Mouse (Mus musculus): ENCODE results near the gene Trim47. TPM values are rescaled to one million over a fixed set of nuclear protein-coding genes. Genes with fewer than 3 reads are reported as not detected.
A peak's percentile ranks its signal among the peaks of the same experiment; 100 is the strongest.

Trim47 gene
- polyA plus RNA-seq (2014; fragmentation: Nextera tagmentation; extraction: Ambion mirVana), result 5.2 and 5.3 TPM in 2 replicates

DNA sequence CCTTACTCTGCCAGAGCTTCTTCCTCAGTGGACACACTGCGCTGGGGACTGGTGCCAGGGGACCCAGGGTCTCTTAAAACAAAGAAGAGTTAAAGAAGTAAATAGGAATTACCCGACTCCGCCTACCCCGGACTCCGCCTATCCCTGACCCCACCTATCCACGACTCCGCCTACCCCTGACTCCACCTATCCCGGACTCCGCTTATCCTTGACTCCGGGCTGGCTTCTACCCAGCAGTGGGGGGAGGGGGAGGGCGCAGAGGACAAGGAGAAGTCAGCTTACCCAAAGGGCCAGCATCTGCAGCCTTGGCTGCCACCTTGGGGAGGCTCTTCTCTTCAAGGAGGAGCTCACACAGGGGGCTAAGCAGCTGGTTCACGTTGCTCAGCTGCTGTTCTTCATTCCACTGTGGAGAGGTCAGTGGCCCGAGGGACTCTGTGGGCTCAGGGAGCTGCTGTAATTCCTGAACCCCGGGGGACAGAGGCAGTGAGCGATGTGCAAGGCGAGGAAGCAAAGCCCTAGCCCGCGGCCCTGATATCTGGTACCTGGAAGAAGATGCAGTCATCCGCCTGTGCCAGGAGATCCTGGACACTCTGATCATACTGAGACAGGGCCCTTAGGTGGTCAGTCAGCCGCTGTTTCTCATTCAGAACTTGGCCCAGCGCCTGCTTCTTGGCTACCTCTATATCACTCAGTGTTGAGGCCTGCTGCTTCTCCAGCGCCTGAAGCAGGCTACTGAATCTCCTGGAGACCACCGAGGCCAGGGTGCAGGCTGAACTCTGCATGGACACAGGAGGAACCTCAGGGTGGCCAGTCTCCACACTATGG, at the start of gene Trim47:
Gene Trim47 (minus strand): TSS at position 55 of the 825 bp plus-strand sequence.
- Histone ChIP-seq H3K36me3 (ENCODE audit: control insufficient read depth, insufficient read depth, low read length) (peaks cover 8% of the 10 kb centered on the region), H3K4me1 (ENCODE audit: control insufficient read depth, insufficient read depth, low read length) (peaks cover 10% of the 10 kb centered on the region; the same call in 1 of the 2 replicates), H3K4me3 (replicated peaks; ENCODE audit: low read depth, low read length) (no peak within 1 kb of the TSS), H3K27me3 (ENCODE audit: control insufficient read depth, insufficient read depth, low read length) (no peaks in the 10 kb centered on the region), H3K9ac (replicated peaks; ENCODE audit: low read length) (no peak within 1 kb of the TSS; the same call in 1 of the 2 replicates), H3K27ac (replicated peaks; ENCODE audit: low read depth, low read length) (no peak within 1 kb of the TSS), H3K4me2 (ENCODE audit: low read length) (peak within 1 kb of the TSS; percentile 17; the same call in 1 of the 2 replicates), H3K9me3 (ENCODE audit: control insufficient read depth, low read length) (no peaks in the 10 kb centered on the region)
- ATAC-seq (ENCODE audit: low FRiP score, low TSS enrichment) (no peak), DNase-seq (peak; percentile 34)
- 28% methylated on average over 23 of the region's 23 CpGs for WGBS

DNA sequence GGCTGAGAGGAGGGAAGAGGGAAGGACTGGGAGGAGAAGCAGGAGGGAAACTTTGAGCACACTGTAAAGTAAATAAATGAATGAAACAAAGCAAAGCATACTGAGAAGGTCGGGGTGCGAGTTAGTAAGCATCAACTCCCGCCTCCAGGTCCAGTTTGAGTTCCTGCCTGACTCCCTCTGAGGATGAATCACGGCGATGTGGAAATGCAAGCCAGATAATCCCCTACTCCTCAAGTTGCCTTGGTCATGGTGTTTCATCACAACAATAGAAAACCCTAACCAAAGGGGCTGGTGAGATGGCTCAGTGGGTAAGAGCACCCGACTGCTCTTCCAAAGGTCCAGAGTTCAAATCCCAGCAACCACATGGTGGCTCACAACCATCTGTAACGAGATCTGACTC, 49.0 kb upstream of the Trim47 start:
- H3K4me2 ChIP-seq (ENCODE audit: low read length), result no peak overlapping the region
- H3K27ac ChIP-seq (replicated peaks; ENCODE audit: low read depth, low read length), result no peak overlapping the region
- ATAC-seq (ENCODE audit: low FRiP score, low TSS enrichment) (no peak), DNase-seq (no peak)
- no peak overlapping the region for H3K4me3 ChIP-seq (replicated peaks; ENCODE audit: low read depth, low read length)
- H3K9ac ChIP-seq (replicated peaks; ENCODE audit: low read length), result no peak overlapping the region
- H3K4me1 ChIP-seq (ENCODE audit: control insufficient read depth, insufficient read depth, low read length), result no peaks in the 10 kb centered on the region
- 78% methylated on average over 7 of the region's 7 CpGs for WGBS
- no peaks in the 10 kb centered on the region for H3K9me3 ChIP-seq (ENCODE audit: control insufficient read depth, low read length)
- H3K36me3 ChIP-seq (ENCODE audit: control insufficient read depth, insufficient read depth, low read length), result peaks cover 94% of the 10 kb centered on the region
- H3K27me3 ChIP-seq (ENCODE audit: control insufficient read depth, insufficient read depth, low read length), result no peaks in the 10 kb centered on the region

DNA sequence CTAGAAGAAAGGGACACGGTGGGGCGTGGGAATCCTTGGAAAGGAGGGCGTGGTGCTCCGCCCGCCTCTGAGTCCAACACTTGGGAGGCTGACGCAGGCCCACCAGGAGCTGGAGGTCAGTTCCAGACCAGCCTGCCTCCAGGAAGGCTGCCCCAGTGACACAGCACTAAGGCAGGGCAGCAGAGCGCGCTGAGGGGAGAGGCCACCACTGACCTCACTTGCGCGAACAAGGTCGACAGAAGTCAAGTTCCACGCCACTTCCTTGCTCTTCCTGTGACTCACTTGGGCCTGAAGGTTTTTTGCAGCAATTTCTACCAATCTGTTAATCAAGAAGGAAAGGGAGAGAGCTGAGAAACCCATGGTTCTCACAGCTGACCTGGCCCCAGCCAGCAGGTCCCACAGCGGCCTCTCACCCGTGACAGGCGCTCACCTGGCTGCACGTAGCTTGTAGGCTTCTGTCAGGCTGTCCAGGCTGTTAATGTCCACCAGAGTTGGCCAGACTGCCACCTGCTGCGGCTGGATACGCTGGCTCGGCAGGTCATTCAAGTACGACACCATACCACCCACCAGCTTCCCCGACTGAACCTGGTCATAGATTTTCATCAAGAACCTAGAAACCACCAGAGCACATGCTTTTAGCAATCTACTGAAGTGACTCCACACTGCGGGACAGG, 47.9 kb upstream of the Trim47 start:
- Histone ChIP-seq H3K4me2 (ENCODE audit: low read length) (no peak overlapping the region), H3K4me1 (ENCODE audit: control insufficient read depth, insufficient read depth, low read length) (no peaks in the 10 kb centered on the region), H3K36me3 (ENCODE audit: control insufficient read depth, insufficient read depth, low read length) (peaks cover 84% of the 10 kb centered on the region), H3K27me3 (ENCODE audit: control insufficient read depth, insufficient read depth, low read length) (no peaks in the 10 kb centered on the region), H3K27ac (replicated peaks; ENCODE audit: low read depth, low read length) (no peak overlapping the region), H3K9me3 (ENCODE audit: control insufficient read depth, low read length) (no peaks in the 10 kb centered on the region), H3K4me3 (replicated peaks; ENCODE audit: low read depth, low read length) (no peak overlapping the region), H3K9ac (replicated peaks; ENCODE audit: low read length) (no peak overlapping the region)
- 88% methylated on average over 22 of the region's 22 CpGs for WGBS
- DNase-seq (no peak), ATAC-seq (ENCODE audit: low FRiP score, low TSS enrichment) (no peak)

DNA sequence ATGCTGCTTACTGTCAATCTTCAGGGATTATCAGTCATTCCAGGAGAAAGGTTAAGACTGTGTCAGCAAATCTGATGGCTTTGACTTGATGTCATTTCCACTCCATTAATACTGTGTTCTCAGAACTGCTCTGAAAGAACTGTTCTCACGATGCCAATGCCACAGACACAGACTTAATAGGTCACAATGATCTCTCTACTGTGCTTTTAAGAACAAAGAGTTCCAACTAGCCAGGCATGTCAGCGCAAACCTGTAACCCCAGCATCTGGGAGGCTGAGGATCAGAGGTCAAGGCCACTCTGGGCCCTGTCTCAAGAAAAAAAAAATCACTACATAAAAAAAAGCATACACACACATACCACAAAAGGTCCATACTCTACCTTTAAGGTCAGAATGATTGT, 44.9 kb upstream of the Trim47 start:
- H3K9ac ChIP-seq (replicated peaks; ENCODE audit: low read length), result no peak overlapping the region
- DNase-seq (no peak), ATAC-seq (ENCODE audit: low FRiP score, low TSS enrichment) (no peak)
- H3K27ac ChIP-seq (replicated peaks; ENCODE audit: low read depth, low read length), result no peak overlapping the region
- H3K4me2 ChIP-seq (ENCODE audit: low read length), result no peak overlapping the region
- peaks cover 57% of the 10 kb centered on the region for H3K36me3 ChIP-seq (ENCODE audit: control insufficient read depth, insufficient read depth, low read length)
- H3K4me1 ChIP-seq (ENCODE audit: control insufficient read depth, insufficient read depth, low read length), result peaks cover 2% of the 10 kb centered on the region
- no peak overlapping the region for H3K4me3 ChIP-seq (replicated peaks; ENCODE audit: low read depth, low read length)
- no peaks in the 10 kb centered on the region for H3K9me3 ChIP-seq (ENCODE audit: control insufficient read depth, low read length)
- H3K27me3 ChIP-seq (ENCODE audit: control insufficient read depth, insufficient read depth, low read length), result no peaks in the 10 kb centered on the region
- WGBS, result 82% methylated on average over 2 of the region's 2 CpGs

DNA sequence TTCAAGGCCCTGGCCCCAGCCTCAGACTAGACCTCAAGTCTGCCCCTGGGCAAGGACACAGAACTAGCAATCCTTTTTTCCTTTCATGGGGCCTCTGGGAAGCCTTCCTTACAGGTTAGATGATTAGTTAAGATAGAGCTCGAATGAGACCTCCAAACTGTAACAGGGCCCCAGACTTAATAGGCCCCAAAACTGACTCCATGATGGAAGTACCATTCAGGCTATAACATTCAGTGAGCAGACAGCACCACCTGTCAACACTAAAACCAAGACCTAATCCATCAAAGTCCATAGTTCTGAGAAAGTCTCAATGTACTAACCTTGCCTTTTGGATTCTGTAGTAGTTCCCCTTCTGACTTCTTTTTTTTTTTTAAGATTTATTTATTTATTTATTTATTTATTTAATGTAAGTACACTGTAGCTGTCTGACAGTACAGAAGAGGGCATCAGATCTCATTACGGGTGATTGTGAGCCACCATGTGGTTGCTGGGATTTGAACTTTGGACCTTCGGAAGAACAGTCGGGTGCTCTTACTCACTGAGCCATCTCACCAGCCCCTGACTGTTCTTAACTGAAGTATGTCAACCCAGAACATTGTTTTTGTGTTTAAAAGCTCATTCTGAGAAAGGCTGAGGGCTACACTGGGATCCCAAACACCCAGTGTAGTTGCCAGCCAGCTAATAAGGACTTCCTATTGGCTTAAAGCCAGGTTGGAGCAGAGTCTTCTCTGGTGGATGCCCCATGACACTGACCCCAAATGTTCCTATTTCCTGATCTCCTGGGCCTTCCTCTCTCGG, 43.2 kb upstream of the Trim47 start:
- Histone ChIP-seq H3K4me1 (ENCODE audit: control insufficient read depth, insufficient read depth, low read length) (peaks cover 9% of the 10 kb centered on the region), H3K27ac (replicated peaks; ENCODE audit: low read depth, low read length) (no peak overlapping the region), H3K4me2 (ENCODE audit: low read length) (no peak overlapping the region), H3K9ac (replicated peaks; ENCODE audit: low read length) (no peak overlapping the region), H3K9me3 (ENCODE audit: control insufficient read depth, low read length) (no peaks in the 10 kb centered on the region), H3K4me3 (replicated peaks; ENCODE audit: low read depth, low read length) (no peak overlapping the region), H3K27me3 (ENCODE audit: control insufficient read depth, insufficient read depth, low read length) (no peaks in the 10 kb centered on the region), H3K36me3 (ENCODE audit: control insufficient read depth, insufficient read depth, low read length) (peaks cover 46% of the 10 kb centered on the region)
- DNase-seq (no peak), ATAC-seq (ENCODE audit: low FRiP score, low TSS enrichment) (no peak)
- WGBS, result 88% methylated on average over 5 of the region's 5 CpGs

DNA sequence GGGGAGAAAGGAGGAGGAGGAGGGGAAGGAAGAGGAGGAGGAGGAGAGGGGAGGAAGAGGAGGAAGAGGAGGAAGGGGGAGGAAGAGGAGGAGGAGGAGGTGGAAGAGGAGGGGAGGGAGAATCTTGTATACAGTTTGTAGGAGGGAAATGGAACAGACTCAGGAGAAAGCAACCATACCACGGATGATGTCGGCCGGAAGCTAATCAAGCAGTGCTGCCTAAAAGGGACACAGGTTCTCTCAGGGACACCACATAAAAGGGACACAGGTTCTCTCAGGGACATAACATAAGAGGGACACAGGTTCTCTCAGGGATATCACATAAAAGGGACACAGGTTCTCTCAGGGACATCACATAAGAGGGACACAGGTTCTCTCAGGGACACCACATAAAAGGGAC, 42.2 kb upstream of the Trim47 start:
- no peaks in the 10 kb centered on the region for H3K9me3 ChIP-seq (ENCODE audit: control insufficient read depth, low read length)
- no peak overlapping the region for H3K4me2 ChIP-seq (ENCODE audit: low read length)
- peaks cover 46% of the 10 kb centered on the region for H3K36me3 ChIP-seq (ENCODE audit: control insufficient read depth, insufficient read depth, low read length)
- no peak for DNase-seq
- no peak overlapping the region for H3K27ac ChIP-seq (replicated peaks; ENCODE audit: low read depth, low read length)
- H3K9ac ChIP-seq (replicated peaks; ENCODE audit: low read length), result no peak overlapping the region
- H3K4me1 ChIP-seq (ENCODE audit: control insufficient read depth, insufficient read depth, low read length), result peaks cover 9% of the 10 kb centered on the region
- 88% methylated on average over 3 of the region's 3 CpGs for WGBS
- no peak for ATAC-seq (ENCODE audit: low FRiP score, low TSS enrichment)
- no peaks in the 10 kb centered on the region for H3K27me3 ChIP-seq (ENCODE audit: control insufficient read depth, insufficient read depth, low read length)
- H3K4me3 ChIP-seq (replicated peaks; ENCODE audit: low read depth, low read length), result no peak overlapping the region

DNA sequence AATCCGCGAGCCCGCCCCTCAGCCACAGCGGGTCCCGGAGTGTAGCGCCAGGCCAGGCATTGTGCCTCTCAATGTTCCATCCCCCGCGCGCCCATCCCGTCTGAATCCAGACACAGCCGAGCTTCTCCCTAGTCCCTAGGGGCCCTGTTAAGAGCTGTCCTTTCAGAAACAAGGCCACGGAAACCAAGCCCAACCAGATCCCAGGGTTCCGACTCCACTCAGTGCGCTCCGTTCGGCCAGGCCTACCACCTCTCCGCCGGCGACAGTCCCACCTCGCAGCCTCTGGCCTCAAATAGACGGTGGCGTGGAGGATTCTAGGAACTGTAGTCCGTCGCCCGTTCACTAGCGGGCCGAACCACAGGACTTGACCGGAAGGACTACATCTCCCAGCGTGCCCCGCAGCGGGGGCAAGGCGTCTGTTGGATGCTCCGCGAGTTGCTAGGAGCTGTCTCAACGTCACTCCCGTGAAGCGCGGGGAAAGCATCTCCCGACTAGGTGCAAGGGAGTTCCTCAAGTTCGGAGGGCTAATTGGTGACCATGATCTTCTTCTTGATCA, 41.0 kb upstream of the Trim47 start, which contains the start of gene Fbf1:
Gene Fbf1 (minus strand): TSS at position 283 of the 556 bp plus-strand sequence.
- Histone ChIP-seq H3K4me3 (replicated peaks; ENCODE audit: low read depth, low read length) (peak within 1 kb of the TSS; percentile 75), H3K36me3 (ENCODE audit: control insufficient read depth, insufficient read depth, low read length) (peaks cover 46% of the 10 kb centered on the region), H3K4me1 (ENCODE audit: control insufficient read depth, insufficient read depth, low read length) (peaks cover 12% of the 10 kb centered on the region), H3K4me2 (ENCODE audit: low read length) (peak within 1 kb of the TSS; percentile 80), H3K27me3 (ENCODE audit: control insufficient read depth, insufficient read depth, low read length) (no peaks in the 10 kb centered on the region), H3K27ac (replicated peaks; ENCODE audit: low read depth, low read length) (peak within 1 kb of the TSS; percentile 93), H3K9ac (replicated peaks; ENCODE audit: low read length) (peak within 1 kb of the TSS; percentile 89), H3K9me3 (ENCODE audit: control insufficient read depth, low read length) (no peaks in the 10 kb centered on the region)
- DNase-seq, result peak; percentile 98
- under 1% methylated on average over 40 of the region's 40 CpGs for WGBS
- ATAC-seq (ENCODE audit: low FRiP score, low TSS enrichment), result peak; percentile 93

DNA sequence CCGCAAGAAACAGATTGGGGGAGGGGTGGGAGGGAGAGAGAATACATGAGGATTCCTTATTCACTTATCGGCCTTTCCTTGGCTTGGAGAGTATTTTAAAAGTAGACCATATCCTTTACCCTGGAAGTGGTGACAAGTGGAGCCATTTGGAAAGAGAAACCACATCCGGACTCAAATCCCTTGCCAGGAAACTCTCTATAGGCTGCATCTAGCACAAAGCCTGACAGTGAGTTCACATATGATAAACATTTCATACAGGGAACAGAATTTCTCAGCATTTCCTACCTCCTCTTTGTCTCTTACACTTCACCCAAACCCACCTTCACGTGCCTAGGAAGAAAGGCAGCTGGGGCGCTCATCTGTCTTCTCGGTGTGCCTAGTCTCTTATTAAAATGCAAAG, 40.2 kb upstream of the Trim47 start:
- H3K36me3 ChIP-seq (ENCODE audit: control insufficient read depth, insufficient read depth, low read length), result peaks cover 42% of the 10 kb centered on the region
- DNase-seq, result no peak
- ATAC-seq (ENCODE audit: low FRiP score, low TSS enrichment), result no peak
- H3K4me1 ChIP-seq (ENCODE audit: control insufficient read depth, insufficient read depth, low read length), result peaks cover 13% of the 10 kb centered on the region
- H3K4me2 ChIP-seq (ENCODE audit: low read length), result peak overlapping the region; percentile 80
- peak overlapping the region; percentile 89 for H3K9ac ChIP-seq (replicated peaks; ENCODE audit: low read length)
- 7% methylated on average over 6 of the region's 6 CpGs for WGBS
- H3K27ac ChIP-seq (replicated peaks; ENCODE audit: low read depth, low read length), result peak overlapping the region; percentile 93
- H3K4me3 ChIP-seq (replicated peaks; ENCODE audit: low read depth, low read length), result peak overlapping the region; percentile 75
- H3K27me3 ChIP-seq (ENCODE audit: control insufficient read depth, insufficient read depth, low read length), result no peaks in the 10 kb centered on the region
- no peaks in the 10 kb centered on the region for H3K9me3 ChIP-seq (ENCODE audit: control insufficient read depth, low read length)
